Mouse (Mus musculus) heart, postnatal 4 days (tissue): ENCODE measurements around the gene Cand2. TPM values are rescaled to one million over a fixed set of nuclear protein-coding genes. Genes with fewer than 3 reads are reported as not detected.
A peak's percentile ranks its signal among the peaks of the same experiment; 100 is the strongest.

Experiments used
- DNase-seq: peaks from one replicate; pipeline ENCODE4 v3.0.0; 2021
- microRNA-seq, 2 experiments: library from miRNA; unstranded; fragments of <30 nt; microRNA quantifications; one replicate each; pipeline ENCODE4 v1.2.0; 2021 to 2022
- total RNA-seq, 2 experiments: library from RNA; stranded (reverse); gene quantifications; 2 replicates each; pipeline ENCODE4 v1.2.3; 2021

Gene Cand2
- total RNA-seq, 2 experiments from 2014 or later = 74.1 to 74.2 TPM

GRCm38 (mm10) chr6:115832152-115832850 is 58.0 kb downstream of the Cand2 start:
- no peak for DNase-seq

GRCm38 (mm10) chr6:115833861-115834260 is 59.5 kb downstream of the Cand2 start:
- no peak for DNase-seq

GRCm38 (mm10) chr6:115838161-115838597 is 63.8 kb downstream of the Cand2 start, which contains the start of gene Efcab12:
Gene Efcab12 (minus strand): TSS chr6:115838412.
- DNase-seq = peak; percentile 63

- no peak for DNase-seq
Observed at GRCm38 (mm10) chr6:115838745-115839144, 64.4 kb downstream of the Cand2 start.

GRCm38 (mm10) chr6:115845006-115845405 is 70.7 kb downstream of the Cand2 start:
- no peak for DNase-seq

GRCm38 (mm10) chr6:115846640-115847411 is 72.5 kb downstream of the Cand2 start:
- DNase-seq = peak; percentile 76

- DNase-seq = no peak
Observed at GRCm38 (mm10) chr6:115848598-115849304, 74.4 kb downstream of the Cand2 start.

GRCm38 (mm10) chr6:115852446-115853090 is 78.2 kb downstream of the Cand2 start:
- no peak for DNase-seq

- DNase-seq = peak; percentile 98
Observed at GRCm38 (mm10) chr6:115853091-115853813, 78.9 kb downstream of the Cand2 start, which contains the start of the genes Mbd4 and Ift122. Gene Mbd4 (minus strand): TSS chr6:115853371. Gene Ift122 (plus strand): TSS chr6:115853470.

GRCm38 (mm10) chr6:115853985-115854384 is 79.6 kb downstream of the Cand2 start:
- DNase-seq = no peak

- no peak for DNase-seq
Observed at GRCm38 (mm10) chr6:115854432-115854831, 80.1 kb downstream of the Cand2 start.

Small RNAs within 50 kb of the gene (microRNA-seq; reads per million reads assigned to microRNA genes)
- 0.35 to 0.41 reads per million in 2 experiments for gene Mir7660

Other genes with a start within 250 kb of the Cand2 start
- 10 to 100 TPM; 10.1 to 11.3 TPM for gene Tsen2, start 229.9 kb upstream of the Cand2 start, total RNA-seq
- gene Mkrn2os, start 182.0 kb upstream of the Cand2 start, total RNA-seq = under 1 TPM in 1 of 2 experiments, not detected in 1; 0.17 TPM
- gene Mkrn2, start 172.6 kb upstream of the Cand2 start, total RNA-seq = 10 to 100 TPM; 26.1 to 26.8 TPM
- gene Raf1, start 97.9 kb upstream of the Cand2 start, total RNA-seq = 100 to 1,000 TPM; 128 to 142 TPM
- gene Tmem40, start 12.1 kb upstream of the Cand2 start, total RNA-seq = under 1 TPM in 1 of 2 experiments, not detected in 1; 0.54 TPM
- 1,000 to 10,000 TPM; 1,006 to 1,007 TPM for gene Rpl32, start 34.2 kb downstream of the Cand2 start, total RNA-seq
- gene Efcab12, start 63.9 kb downstream of the Cand2 start, total RNA-seq = under 1 TPM; 0.88 to 0.90 TPM
- gene Mbd4, start 78.8 kb downstream of the Cand2 start, total RNA-seq = 1 to 10 TPM; 3.4 to 3.8 TPM
- gene Ift122, start 78.9 kb downstream of the Cand2 start, total RNA-seq = 10 to 100 TPM; 16.3 to 17.6 TPM
- under 1 TPM; 0.24 to 0.34 TPM for gene Rho, start 157.2 kb downstream of the Cand2 start, total RNA-seq
- not detected for gene H1foo, start 170.4 kb downstream of the Cand2 start, total RNA-seq
- 100 to 1,000 TPM; 191 to 208 TPM for gene Plxnd1, start 220.5 kb downstream of the Cand2 start, total RNA-seq